Mouse (Mus musculus) urinary bladder, postnatal 10 days (tissue): ENCODE measurements around the gene Anxa4.

ENCODE experiments used
- DNase-seq: peaks from one replicate; pipeline ENCODE4 v3.0.0; 2022; ENCODE audit warnings: low spot score

The Anxa4 gene

GRCm38 (mm10) chr6:86752843-86753485 is 40.4 kb downstream of the Anxa4 start:
- no peak for DNase-seq

DNA sequence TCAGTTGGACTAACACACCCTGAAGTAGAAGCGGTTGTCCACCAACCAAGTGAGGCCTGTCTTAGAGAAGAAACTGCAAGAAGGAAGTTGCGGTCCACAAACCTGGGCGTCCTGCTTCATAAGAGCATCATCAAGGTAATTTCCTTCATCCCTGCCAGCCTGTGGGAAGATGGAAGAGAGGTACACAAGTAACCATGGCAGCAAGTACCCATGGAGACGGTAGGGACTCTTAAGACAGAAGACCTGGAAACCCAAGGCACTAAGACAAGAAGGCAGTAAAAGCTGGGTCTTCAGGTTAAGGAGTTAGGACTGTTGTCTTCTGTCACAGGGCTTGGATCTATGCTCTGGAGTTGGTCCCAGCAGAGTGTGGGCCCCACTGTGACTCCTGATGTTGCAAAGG is 42.4 kb downstream of the Anxa4 start:
- DNase-seq, result no peak

GRCm38 (mm10) chr6:86749817-86750216 is 43.6 kb downstream of the Anxa4 start:
- no peak for DNase-seq

DNA sequence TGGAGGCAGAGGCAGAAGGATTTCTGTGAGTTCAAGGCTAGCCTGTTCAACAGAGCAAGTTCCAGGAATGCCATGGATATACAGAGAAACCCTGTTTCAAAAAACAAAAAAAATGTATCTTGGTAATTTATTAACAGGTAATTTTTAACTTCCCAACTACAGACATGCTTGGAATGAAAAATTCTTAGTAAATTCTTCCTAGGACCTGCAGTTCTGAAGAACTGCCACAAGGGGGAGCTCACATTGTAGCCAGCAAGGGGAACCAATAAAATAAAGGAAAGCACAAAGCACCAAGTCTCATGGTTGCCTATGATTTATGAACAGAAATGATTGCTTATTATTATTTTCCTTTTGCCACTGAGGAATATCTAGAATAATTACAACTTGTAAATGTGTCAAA is 46.2 kb downstream of the Anxa4 start:
- no peak for DNase-seq

GRCm38 (mm10) chr6:86740652-86741051 is 52.7 kb downstream of the Anxa4 start:
- DNase-seq, result no peak

DNA sequence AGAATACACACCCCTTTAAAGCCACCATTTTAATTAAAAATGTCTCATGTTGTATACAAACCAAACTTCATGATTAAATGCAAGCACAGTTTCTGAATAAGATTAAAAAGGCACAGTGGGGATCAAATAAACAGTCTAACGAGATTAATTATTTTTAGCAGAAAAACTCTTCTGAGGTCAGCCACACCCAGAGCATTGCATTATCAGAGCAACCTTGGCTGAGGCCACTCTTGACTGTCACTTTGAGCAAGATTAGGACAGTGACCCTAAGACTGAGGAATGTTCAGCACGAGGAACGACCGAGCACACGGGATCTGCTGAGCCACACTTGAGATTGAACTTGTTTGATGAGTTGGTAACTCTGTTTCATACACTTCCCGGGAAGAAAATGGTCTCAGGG is 56.6 kb downstream of the Anxa4 start:
- no peak for DNase-seq

DNA sequence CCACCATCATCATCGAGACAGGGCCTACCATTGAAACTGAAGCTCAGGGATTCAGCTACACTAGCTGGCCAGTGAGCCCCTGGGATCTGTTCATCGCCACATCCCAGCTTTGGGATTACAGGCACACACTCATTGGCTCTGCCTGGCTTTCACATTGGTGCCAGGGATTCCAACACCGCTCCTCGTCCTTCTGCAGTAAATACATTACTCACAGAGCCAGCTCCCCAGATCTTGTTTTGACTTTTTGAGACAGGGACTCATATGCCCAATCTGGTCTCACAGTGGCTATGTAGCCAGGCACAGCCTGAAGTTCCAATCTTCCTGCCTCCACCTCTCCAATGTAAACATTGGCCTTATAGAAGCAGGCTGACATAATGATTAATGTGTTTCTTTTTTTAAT is 57.1 kb downstream of the Anxa4 start:
- DNase-seq, result no peak

DNA sequence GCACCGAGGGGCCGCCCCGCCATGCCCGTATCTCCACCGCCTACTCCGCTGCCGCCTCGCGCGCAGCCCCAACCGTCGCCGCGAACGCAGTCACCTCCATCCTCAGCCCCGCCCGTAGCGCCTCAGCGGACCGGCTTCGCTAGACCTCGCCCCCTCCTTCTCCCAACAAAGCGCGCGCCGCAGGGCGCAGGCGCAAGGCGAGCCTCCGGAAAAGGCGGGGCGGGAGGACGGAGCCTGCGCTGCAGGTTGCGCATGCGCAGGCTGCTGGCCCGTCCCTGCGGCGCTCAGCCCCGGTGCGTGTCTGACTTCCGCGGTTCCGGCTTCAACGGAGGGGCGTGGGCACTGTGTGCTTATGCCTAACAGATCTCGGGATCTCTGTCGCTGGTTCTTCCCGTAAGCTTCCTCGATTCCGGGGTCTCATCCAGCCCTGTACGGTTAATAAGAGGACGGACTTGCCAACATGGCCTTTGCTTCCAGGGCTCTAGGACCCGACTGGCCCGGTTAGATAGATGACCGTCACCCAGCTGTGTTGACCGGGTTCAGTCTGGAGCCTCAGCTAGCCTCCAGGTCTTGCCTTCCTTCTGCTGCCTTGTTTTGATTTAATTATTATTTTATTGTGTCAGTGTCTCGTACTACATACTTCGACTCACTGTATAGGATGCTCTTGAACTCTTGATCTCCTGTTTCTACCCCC is 60.1 kb downstream of the Anxa4 start, which contains the start of gene Gmcl1:
TSS of gene Gmcl1 (minus strand) at position 201 of the 694 bp plus-strand sequence.
- peak; percentile 77 for DNase-seq

DNA sequence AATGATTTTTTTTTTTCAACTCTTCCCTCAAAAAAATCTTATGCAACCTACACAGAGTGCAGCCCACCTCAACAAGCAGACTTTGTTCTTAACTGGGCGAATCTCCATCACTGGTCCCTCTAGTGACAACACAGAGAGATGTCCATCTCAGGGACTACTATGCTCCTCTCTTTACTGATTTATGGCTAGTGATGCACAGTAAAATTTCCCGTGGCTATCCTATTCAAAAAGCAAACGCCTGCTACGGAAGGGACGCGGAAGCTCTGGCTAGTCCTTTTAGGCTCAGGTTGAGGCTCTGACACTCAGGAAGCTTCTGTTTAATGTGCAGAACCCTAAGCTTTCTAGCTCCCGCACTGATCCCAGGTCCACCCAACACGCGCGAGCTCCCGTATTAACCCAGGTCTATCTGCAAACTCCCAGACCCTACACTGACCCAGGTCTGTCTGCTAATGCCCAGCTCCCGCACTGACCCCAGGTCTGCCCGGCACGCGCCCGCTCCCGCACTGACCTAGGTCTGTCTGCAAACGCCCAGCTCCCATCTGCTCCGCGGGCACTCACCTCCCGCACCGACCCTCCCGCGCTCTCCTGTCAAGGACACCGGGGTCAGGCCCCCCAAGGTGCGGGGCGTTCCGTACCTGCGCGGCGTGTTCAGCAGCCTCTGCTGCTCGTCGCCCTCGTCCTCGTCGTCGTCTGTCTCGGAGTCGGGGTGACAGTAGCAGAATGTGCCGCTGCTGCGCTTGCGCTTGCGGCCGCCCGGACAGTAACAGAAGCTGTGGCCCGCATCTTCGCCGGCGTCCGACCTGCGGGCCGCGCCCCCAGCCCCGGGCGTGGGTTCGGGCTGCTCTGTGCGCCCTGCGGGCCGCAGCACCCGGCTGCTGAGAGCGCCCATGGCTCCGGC is 60.9 kb downstream of the Anxa4 start:
- no peak for DNase-seq

GRCm38 (mm10) chr6:86728711-86729110 is 64.7 kb downstream of the Anxa4 start:
- DNase-seq, result no peak

GRCm38 (mm10) chr6:86721977-86722376 is 71.4 kb downstream of the Anxa4 start:
- no peak for DNase-seq

DNA sequence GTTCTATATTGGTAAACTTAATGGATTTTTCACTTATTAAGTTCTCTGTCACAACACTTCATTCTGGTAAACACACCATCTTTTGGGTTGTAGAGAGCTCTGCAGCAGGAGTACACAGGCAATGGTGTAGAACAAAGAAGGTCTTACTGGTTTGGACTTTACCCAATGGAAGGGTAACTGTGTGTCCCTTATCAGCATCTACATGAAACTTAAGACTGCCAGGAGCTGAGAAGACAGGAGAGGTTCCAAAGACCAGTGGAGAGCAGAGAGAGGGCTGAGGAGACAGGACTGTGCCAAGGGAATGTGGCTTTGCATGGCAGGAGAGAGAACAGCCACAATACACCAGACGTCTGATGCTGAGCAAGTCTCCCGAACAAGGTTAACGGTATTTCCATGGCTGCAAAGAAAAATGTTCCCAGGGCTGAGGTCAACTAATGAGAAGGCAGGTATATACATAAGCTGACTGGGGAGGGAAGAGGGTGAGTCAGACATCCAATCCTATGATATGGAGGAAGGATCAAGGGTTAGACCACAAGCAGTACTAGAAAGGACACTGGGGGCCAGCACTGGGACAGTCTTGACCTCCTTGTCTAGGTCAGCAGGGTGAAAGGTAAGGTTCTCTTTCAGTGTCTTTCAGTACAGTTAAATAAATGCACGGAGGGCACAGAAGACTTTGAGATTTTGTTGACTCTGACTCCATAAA is 85.2 kb downstream of the Anxa4 start:
- no peak for DNase-seq

- no peak for DNase-seq
Observed at GRCm38 (mm10) chr6:86702577-86702976, 90.8 kb downstream of the Anxa4 start.

DNA sequence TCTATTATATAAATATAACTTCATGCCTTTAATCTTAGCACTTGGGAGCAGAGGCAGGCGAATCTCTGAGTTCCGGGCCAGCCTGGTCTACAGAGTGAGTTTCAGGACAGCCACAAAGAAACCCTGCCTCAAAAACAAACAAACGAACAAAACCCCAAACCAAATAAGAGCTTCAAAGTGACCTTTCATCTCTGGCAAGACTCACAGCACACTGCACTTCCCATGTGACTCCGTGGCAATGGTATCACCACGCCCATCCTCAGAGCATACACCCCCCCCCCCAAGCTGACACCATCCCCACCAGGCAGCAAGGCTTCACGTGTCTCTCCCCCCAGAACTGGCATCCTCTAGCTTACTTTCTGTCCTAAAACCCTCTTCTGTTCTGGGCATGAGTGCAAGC is 95.5 kb downstream of the Anxa4 start:
- no peak for DNase-seq

GRCm38 (mm10) chr6:86696213-86696612 is 97.2 kb downstream of the Anxa4 start:
- no peak for DNase-seq

DNA sequence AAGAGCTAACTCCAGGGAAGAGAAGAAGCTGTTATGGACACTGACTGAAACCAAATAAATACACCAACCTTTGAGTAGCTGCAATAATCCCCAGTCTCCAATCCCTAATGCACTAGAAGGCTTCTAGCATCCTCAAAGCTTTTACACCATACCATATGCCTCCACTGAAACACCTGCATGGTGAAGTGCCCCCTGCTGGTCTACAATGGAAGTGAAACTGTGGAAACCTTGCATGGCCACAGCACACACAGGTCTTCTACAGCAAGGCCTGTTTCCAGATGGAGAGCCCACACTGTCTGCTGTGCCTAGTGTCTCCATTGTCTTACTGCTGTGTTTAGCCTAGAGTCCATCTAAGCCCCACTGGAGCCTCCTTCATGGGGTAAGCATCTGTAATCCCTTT is 98.9 kb downstream of the Anxa4 start:
- no peak for DNase-seq

GRCm38 (mm10) chr6:86689671-86690070 is 103.7 kb downstream of the Anxa4 start:
- no peak for DNase-seq

DNA sequence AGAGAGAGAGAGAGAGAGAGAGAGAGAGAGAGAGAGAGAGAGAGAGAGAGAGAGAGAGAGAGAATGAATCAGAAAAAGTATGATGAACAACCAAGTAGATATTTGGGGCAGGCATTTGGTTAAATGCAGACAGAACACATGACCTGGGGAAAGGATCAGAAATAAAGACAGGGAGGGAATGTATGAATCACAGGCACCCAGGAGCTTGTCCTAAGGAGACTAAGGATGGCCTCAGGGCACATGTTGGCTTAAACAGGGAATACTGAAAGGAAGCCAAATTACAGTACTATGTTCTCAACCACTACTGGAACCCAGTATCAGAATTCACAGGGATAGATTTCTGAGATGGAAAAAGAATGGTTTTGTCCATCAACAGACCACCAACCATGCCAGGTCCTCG is 106.4 kb downstream of the Anxa4 start:
- no peak for DNase-seq
